Mouse (Mus musculus) cerebellum, adult 9-10 months (tissue): ENCODE measurements around the gene Zfp969.
"Not testable (repeated sequence)": the region's sequence is repeated elsewhere in the genome, so short reads cannot be mapped to it uniquely, and the experiment has no call there.

Experiments used
- DNase-seq: peaks from one replicate; pipeline ENCODE4 v3.0.0; 2022

The Zfp969 gene

DNA sequence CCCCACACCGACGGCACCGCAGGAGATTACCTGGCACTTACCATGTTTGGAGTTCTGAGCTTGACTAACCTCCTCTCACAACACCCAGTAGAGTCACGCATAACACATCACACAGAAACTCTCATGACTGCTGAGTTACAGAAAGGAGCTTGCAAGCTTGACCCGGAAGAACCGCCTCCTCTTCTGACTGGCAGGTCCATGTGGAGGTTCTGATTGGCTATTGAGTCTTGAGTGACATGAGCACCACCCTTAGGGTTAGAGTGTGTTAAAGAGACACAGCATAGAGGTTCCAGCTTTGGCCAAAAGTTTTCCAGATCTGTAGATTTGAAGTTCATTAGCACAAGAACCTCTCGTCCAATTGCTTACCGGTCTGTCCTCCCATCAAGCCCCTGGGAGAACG is at the start of gene Zfp969:
Gene Zfp969, minus strand, starts transcription at position 101 of the 400 bp plus-strand sequence.
- DNase-seq: not testable (repeated sequence)

GRCm38 (mm10) chr2:175741237-175741636 is 37.8 kb upstream of the Zfp969 start, which contains the start of gene Gm2007:
Gene Gm2007 (plus strand): TSS chr2:175741537.
- not testable (repeated sequence) for DNase-seq

DNA sequence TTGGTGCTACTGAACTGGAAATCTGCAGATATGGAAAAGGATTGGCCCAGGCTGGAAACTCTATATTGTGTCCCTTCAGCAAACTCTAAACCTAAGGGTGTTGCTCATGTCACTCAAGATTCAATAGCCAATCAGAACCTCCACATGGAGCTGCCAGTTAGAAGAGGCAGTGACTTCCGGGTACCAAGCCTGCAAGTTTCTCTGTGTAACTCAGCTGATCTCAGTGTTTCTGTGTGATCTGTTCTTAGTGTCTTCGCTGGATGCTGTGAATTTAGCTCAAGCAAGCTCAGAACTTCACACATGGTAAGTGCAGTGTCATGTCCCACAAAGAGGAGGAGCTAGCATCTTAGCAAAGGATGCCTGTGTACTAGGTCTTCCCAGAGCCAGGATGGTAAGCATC is 59.8 kb downstream of the Zfp969 start, which contains the start of gene Gm11007:
Gene Gm11007, plus strand, starts transcription at position 301 of the 400 bp plus-strand sequence.
- DNase-seq: not testable (repeated sequence)
